Mouse (Mus musculus): ENCODE measurements around the gene Retreg1. TPM values are rescaled to one million over a fixed set of nuclear protein-coding genes. Genes with fewer than 3 reads are reported as not detected.

Gene Retreg1
- polyA plus RNA-seq, 1 experiment, result 12.3 TPM

DNA sequence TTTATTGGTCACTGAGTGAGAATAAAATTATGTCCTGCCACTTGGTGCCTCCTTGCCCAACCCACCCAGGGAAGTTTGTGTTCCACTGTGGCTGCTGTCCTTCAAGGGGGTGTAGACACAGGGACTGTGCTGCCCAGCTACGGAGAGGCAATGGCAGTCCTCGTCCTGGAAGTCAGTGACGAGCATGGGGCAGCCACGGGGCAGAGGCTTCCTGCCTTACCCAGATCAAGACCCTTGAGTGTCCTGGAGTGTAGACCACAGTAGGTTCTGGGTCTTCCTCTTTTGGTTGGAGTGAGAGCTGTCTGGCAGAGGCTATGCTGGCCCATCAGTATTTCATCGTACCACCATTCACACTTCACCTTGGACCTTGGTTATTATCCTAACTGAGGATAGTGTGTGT is 37.2 kb downstream of the Retreg1 start:
- no peak for DNase-seq (ENCODE audit: low spot score)

GRCm38 (mm10) chr15:25882002-25882401 is 39.0 kb downstream of the Retreg1 start:
- DNase-seq (ENCODE audit: low spot score), result no peak

GRCm38 (mm10) chr15:25884416-25884958 is 41.5 kb downstream of the Retreg1 start:
- DNase-seq (ENCODE audit: low spot score), result no peak

DNA sequence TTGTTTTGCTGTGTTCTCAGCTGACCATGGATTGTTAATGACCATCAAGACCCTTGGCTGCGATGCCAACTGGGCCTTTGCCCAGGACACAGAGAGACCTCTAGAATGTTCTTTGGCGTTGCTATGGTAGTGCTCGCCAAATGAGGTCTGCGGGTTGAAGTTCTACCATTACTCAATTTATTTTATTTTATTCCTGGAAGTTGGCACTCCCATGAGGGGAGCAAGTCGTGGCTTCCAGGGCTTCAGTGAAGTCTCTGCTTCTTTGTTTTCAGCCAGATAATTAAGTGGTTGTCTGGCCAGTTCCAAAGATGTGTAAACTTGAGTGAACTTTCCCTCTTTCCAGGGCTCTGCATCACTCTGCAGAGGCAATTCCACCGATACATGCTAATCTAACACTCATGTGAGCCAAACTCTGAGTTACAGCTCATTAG is 43.6 kb downstream of the Retreg1 start:
- no peak for DNase-seq (ENCODE audit: low spot score)

DNA sequence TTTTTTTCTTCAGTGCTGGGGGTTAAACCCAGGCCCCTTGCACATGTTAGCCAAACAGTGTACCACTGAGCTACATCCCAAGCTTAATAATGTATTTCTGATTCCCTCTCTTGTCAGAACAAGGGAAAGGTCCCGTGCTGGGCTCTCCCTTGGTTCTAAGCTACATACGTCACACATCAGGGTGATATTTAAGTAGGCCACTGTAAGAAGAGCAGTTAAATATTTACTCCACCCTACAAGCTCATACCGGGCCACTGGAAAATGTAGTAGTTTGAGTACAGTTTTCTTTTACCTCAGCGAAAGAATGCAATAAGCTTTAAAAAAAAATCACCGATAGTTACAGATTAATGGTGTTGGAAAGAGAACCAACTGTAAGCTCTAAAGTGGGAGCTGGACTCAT is 46.9 kb downstream of the Retreg1 start:
- no peak for DNase-seq (ENCODE audit: low spot score)

DNA sequence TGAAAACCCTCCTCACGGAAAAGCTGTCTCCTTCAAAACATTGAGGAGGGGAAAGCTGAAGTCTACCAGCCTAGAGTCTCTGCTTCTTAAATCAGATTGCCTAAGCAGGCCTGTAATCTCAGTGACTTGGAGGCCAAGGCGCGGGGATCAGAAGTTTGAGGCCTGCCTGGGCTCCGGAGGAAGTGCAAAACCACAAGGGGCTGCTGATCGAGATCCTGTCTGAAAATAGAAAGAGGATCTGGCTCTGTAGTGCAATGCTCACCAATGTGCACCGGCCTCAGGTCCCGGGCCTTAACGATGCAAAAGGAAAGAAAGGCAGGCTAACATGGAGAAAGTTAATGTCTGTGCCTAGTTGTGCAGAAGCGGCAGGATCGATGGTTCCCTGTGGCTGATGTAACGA is 48.6 kb downstream of the Retreg1 start:
- DNase-seq (ENCODE audit: low spot score), result no peak

GRCm38 (mm10) chr15:25893327-25893726 is 50.3 kb downstream of the Retreg1 start:
- no peak for DNase-seq (ENCODE audit: low spot score)

GRCm38 (mm10) chr15:25896783-25897182 is 53.8 kb downstream of the Retreg1 start:
- no peak for DNase-seq (ENCODE audit: low spot score)

GRCm38 (mm10) chr15:25897617-25898016 is 54.6 kb downstream of the Retreg1 start:
- DNase-seq (ENCODE audit: low spot score), result no peak

DNA sequence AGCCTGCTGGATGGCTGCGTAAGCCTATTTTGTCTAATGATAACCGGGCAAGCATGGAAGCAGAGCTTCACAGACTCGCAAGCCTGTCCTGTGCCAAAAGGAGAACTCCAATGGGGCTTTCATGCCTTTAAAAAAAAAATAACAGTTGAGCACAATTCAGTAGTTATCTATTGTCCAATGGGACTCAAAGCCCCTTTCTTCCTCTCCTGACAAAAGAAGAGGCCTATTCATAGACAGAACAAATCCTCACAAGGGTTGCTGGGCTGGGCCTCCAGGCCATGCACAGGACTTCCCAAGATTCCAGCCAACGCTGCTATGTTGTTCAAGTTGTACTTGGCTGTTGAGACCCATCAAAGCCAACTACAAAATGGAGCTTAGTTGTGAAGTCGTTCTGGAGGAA is 56.0 kb downstream of the Retreg1 start:
- no peak for DNase-seq (ENCODE audit: low spot score)

GRCm38 (mm10) chr15:25900540-25900939 is 57.6 kb downstream of the Retreg1 start:
- peak; percentile 44 for DNase-seq (ENCODE audit: low spot score)

DNA sequence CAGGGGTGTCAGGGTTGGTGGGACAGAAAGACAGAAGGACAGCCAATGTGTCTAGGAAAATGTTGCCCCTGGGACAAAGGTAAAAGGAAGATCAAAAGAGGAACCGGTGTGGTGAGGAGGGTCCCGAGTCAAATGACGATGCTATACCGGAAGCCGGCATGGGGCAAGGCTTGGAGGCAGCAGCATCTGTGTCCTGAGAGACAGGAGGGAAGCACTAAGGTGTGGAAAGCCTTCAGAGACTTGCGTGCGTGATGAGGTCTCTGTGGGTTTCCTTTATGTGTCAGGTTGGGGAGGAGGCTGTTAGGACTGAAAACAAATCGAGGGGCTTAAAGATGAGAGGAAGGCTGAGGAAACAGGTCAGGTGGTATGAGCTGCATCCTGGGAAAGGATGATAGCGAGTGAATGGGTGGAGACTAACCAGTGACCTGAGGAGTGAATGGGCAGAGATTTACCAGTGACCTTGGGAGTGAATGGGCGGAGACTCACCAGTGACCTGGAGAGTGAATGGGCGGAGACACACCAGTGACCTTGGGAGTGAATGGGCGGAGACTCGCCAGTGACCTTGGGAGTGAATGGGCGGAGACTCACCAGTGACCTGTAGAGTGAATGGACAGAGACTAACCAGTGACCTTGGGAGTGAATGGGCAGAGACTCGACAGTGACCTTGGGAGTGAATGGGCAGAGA is 60.1 kb downstream of the Retreg1 start:
- no peak for DNase-seq (ENCODE audit: low spot score)

DNA sequence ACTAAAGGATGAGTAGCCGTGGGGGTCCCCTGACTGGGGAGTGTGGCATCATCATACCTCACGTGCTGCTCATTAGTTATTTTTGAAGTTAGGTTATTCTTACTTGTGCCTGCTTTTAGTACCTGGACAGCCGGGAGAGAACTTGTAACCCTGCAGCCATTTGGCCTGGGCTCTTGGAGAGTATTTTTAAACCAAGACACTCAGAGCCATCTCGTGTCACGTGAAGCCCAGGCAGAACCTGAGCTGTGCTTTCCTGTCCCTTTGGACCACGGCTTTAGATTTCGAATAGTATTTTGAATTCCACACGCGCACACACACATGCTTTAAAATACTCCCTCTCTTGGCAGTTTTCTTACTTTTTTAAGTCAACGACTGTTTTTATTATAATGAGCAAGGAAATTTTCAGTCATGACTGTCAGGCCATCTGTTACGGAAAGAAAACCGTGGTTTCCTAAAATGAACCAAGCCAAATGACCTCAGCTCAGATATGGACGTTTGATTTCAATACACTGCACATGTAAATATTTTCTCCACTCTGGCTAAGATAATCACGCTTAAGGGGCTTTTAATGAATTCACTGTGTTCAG is 61.5 kb downstream of the Retreg1 start:
- DNase-seq (ENCODE audit: low spot score), result no peak

DNA sequence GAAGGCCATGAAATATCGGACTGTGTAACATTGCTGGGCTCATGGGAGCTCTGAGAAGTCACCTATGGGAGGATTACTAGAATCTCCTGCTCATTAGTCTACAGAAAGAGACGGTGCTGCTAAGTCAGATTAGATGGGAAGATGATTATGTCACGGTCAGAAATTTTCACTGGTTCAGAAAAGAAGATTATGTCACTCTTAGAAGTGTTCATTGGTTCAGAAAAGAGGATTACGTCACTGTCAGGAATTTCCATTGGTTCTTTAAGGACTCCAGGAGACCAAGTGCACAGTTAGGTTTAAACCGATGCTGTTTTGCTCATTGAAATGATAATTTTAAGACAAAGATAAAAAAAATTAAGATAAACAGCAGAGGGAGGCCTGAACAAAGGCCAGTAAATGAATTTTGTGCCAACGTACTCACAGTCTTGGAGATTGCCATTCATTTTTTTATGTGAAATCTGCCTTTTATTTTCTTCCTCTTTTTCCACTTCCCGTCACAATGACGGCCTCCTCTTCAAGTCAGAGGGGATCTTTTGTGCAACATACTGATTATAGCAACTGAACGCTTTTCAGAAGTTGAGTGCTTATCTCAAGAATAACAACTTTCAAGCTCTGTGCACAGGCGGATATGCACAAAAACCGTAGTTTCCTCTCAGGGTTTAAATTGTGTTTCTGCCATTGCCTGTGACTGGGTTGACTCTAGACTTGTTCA is 67.0 kb downstream of the Retreg1 start:
- no peak for DNase-seq (ENCODE audit: low spot score)

- DNase-seq (ENCODE audit: low spot score), result no peak
Observed at GRCm38 (mm10) chr15:25910495-25910865, 67.5 kb downstream of the Retreg1 start.

DNA sequence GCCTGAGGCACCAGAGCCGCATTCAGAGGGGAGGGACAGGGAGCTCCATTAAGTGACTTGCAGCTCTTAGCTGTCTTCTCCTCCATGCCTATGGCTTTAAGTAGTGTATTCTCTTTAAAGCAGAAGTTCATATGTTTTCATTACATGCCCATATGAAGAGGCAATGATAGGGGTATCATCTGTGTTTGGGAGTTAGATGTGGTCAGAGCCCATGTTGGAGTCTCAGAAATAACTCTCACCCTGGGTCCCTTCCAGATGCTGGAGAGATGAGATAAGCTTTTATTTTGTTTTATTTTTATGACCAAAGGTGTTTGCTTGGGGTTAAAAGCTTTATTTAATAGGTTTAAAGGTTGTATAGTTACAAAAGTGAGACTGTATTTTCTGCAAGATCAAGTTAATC is 67.9 kb downstream of the Retreg1 start:
- no peak for DNase-seq (ENCODE audit: low spot score)

DNA sequence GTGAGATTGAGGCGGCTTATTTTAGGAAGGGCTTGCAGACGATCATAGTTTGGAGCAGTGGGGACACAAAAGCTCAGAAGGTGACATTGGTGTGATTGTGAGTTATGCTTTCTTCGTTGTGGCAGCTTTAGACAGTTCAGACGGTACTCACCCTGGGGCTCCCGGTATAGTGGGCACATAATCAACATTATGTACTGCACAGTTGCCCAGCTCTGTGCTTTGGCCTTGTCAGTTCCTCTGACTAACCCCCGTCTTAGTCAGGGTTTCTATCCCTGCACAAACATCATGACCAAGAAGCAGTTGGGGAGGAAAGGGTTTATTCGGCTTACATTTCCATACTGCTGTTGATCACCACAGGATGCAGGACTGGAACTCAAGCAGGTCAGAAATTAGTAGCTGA is 69.9 kb downstream of the Retreg1 start:
- no peak for DNase-seq (ENCODE audit: low spot score)

GRCm38 (mm10) chr15:25913659-25914058 is 70.7 kb downstream of the Retreg1 start:
- no peak for DNase-seq (ENCODE audit: low spot score)

GRCm38 (mm10) chr15:25914160-25914559 is 71.2 kb downstream of the Retreg1 start:
- no peak for DNase-seq (ENCODE audit: low spot score)

DNA sequence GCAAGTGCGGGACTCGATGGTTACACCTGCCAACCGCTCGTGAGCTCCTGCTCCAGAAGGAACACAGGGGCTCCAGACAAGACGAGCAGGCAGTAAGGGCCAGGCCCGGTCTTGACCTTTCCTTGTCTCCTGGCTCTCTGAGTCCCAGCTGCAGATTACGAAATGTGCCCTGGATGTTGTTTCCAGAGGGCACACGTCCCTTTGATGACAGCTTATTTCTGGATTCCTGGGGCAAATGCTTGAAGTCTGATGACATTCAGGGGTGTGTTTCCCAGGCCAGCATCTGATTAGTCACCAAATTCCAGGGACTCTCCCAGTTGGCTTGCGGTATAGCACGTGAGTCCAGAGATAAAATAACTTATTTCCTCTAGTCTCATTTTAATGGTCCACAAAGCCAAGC is 72.0 kb downstream of the Retreg1 start:
- no peak for DNase-seq (ENCODE audit: low spot score)

- no peak for DNase-seq (ENCODE audit: low spot score)
Observed at GRCm38 (mm10) chr15:25915574-25916205, 72.7 kb downstream of the Retreg1 start.

DNA sequence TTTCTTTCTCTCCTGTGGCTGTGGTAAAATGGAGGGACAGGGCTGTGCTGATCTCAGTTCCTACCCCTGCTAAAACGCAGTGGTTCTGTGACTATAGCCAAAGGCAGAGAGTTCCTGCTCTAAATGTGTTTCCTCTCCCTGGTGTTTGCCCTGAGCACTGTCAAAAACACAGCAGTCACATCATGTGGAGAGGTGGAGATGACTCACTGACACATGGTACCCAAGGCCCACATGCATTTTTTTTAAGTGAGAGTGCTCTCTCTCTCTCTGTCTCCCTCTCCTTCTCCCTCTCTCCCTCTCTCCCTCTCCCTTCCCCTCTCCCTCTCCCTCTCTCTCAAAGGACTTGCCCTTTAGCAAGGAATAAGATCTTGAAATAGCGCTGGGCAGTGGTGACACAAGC is 73.3 kb downstream of the Retreg1 start:
- no peak for DNase-seq (ENCODE audit: low spot score)
